Mouse (Mus musculus): ENCODE measurements around the gene Slc7a8. TPM values are rescaled to one million over a fixed set of nuclear protein-coding genes. Genes with fewer than 3 reads are reported as not detected.

The Slc7a8 gene
- total RNA-seq, 1 experiment, result 0.36 TPM

DNA sequence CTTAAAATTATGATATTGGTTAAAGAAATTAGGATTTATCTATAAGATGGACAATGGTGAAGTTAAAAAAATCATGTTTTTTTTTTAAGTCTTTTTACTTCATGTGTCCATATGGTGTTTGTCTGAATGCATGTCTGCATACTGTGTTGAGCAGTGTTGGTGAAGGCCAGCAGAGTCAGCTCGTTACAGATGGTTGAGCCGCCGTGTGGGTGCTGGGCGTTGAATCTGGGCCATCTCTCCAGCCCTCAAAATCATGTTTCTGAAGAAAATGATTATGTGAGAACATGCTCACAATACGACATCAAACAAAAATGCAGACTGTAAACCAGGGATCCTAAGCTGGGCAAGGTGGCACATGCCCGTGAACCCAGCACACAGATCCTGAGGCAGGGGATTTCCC lies 51.4 kb downstream of the Slc7a8 start:
- Histone ChIP-seq H3K4me3 (ENCODE audit: insufficient read depth in 1 of 2, low read depth in 1 of 2, low read length in 2 of 2, poor library complexity in 1 of 2, severe bottlenecking in 1 of 2) (no peak overlapping the region), H3K36me3 (ENCODE audit: control insufficient read depth, insufficient read depth, low read length, poor library complexity, severe bottlenecking) (no peaks in the 10 kb centered on the region), H3K9ac (ENCODE audit: insufficient read depth, low read depth, low read length, poor library complexity, severe bottlenecking) (no peak overlapping the region), H3K9me3 (ENCODE audit: control insufficient read depth, insufficient read depth, low read depth, low read length) (no peaks in the 10 kb centered on the region), H3K27ac (ENCODE audit: insufficient read depth, low read depth, low read length, poor library complexity, severe bottlenecking) (no peak overlapping the region), H3K4me1 (ENCODE audit: control insufficient read depth in 2 of 2, insufficient read depth in 2 of 2, low read length in 2 of 2, poor library complexity in 1 of 2) (no peaks in the 10 kb centered on the region)
- DNase-seq (ENCODE audit: low read depth, low spot score), result no peak
- TF ChIP-seq ZNF384 (IDR thresholded peaks at IDR 0.05; ENCODE audit: low read depth, low read length) (no peak), MAFK (IDR thresholded peaks at IDR 0.05; ENCODE audit: insufficient read depth, low read depth, low read length) (no peak), ZC3H11A (IDR thresholded peaks at IDR 0.05; ENCODE audit: borderline replicate concordance, low read depth, low read length) (no peak)
- in situ Hi-C loops (cut with MboI; ENCODE audit: low sequenced_read_pairs in 2 of 2, unreplicated experiment in 2 of 2), result no loop called here

- no peaks in the 10 kb centered on the region for H3K36me3 ChIP-seq (ENCODE audit: control insufficient read depth, insufficient read depth, low read length, poor library complexity, severe bottlenecking)
- TF ChIP-seq HCFC1 (IDR thresholded peaks at IDR 0.05; ENCODE audit: borderline replicate concordance, insufficient read depth, low read length) (no peak), MAFK (IDR thresholded peaks at IDR 0.05; ENCODE audit: insufficient read depth, low read depth, low read length) (no peak), ZNF384 (IDR thresholded peaks at IDR 0.05; ENCODE audit: low read depth, low read length) (no peak), CHD2 (IDR thresholded peaks at IDR 0.05; ENCODE audit: low read depth, low read length) (no peak), ZC3H11A (IDR thresholded peaks at IDR 0.05; ENCODE audit: borderline replicate concordance, low read depth, low read length) (no peak)
- H3K9me3 ChIP-seq (ENCODE audit: control insufficient read depth, insufficient read depth, low read depth, low read length), result no peaks in the 10 kb centered on the region
- H3K4me3 ChIP-seq (ENCODE audit: insufficient read depth in 1 of 2, low read depth in 1 of 2, low read length in 2 of 2, poor library complexity in 1 of 2, severe bottlenecking in 1 of 2), result no peak overlapping the region
- in situ Hi-C loops (cut with MboI; ENCODE audit: low sequenced_read_pairs in 2 of 2, unreplicated experiment in 2 of 2), result no loop called here
- H3K9ac ChIP-seq (ENCODE audit: insufficient read depth, low read depth, low read length, poor library complexity, severe bottlenecking), result no peak overlapping the region
- no peak overlapping the region; the same call in 1 of the 2 replicates for H3K27ac ChIP-seq (ENCODE audit: insufficient read depth, low read depth, low read length, poor library complexity, severe bottlenecking)
- no peaks in the 10 kb centered on the region for H3K4me1 ChIP-seq (ENCODE audit: control insufficient read depth in 2 of 2, insufficient read depth in 2 of 2, low read length in 2 of 2, poor library complexity in 1 of 2)
- no peak for DNase-seq (ENCODE audit: low read depth, low spot score)
These were observed 52.7 kb downstream of the Slc7a8 start for GRCm38 (mm10) chr14:54728823-54729653.

DNA sequence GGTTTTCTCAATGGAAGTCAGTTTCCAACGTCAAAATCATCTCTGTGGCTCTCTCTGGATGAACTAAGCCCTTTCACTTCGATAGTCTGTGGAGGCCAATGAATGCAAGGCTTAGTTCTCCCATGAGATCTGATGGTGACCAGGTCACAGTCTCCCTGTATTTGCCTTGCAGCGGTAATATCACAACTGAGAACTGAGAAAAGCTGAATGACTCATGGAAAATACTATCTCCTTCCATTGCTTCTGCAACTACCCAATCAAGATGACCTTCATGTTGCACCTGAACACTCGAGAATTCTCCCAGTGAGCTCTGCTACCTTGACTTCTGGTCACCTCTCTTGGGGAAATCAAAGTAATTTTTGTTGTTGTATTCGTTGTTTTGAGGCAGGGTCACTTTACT lies 54.2 kb downstream of the Slc7a8 start:
- H3K9ac ChIP-seq (ENCODE audit: insufficient read depth, low read depth, low read length, poor library complexity, severe bottlenecking), result no peak overlapping the region
- no peak for DNase-seq (ENCODE audit: low read depth, low spot score)
- H3K4me3 ChIP-seq (ENCODE audit: insufficient read depth in 1 of 2, low read depth in 1 of 2, low read length in 2 of 2, poor library complexity in 1 of 2, severe bottlenecking in 1 of 2), result no peak overlapping the region
- no peaks in the 10 kb centered on the region for H3K4me1 ChIP-seq (ENCODE audit: control insufficient read depth in 2 of 2, insufficient read depth in 2 of 2, low read length in 2 of 2, poor library complexity in 1 of 2)
- in situ Hi-C loops (cut with MboI; ENCODE audit: low sequenced_read_pairs in 2 of 2, unreplicated experiment in 2 of 2), result no loop called here
- no peaks in the 10 kb centered on the region for H3K36me3 ChIP-seq (ENCODE audit: control insufficient read depth, insufficient read depth, low read length, poor library complexity, severe bottlenecking)
- no peaks in the 10 kb centered on the region for H3K9me3 ChIP-seq (ENCODE audit: control insufficient read depth, insufficient read depth, low read depth, low read length)
- TF ChIP-seq CHD2 (IDR thresholded peaks at IDR 0.05; ENCODE audit: low read depth, low read length) (no peak), HCFC1 (IDR thresholded peaks at IDR 0.05; ENCODE audit: borderline replicate concordance, insufficient read depth, low read length) (no peak), ZNF384 (IDR thresholded peaks at IDR 0.05; ENCODE audit: low read depth, low read length) (no peak), ZC3H11A (IDR thresholded peaks at IDR 0.05; ENCODE audit: borderline replicate concordance, low read depth, low read length) (no peak), MAFK (IDR thresholded peaks at IDR 0.05; ENCODE audit: insufficient read depth, low read depth, low read length) (no peak)
- no peak overlapping the region for H3K27ac ChIP-seq (ENCODE audit: insufficient read depth, low read depth, low read length, poor library complexity, severe bottlenecking)

DNA sequence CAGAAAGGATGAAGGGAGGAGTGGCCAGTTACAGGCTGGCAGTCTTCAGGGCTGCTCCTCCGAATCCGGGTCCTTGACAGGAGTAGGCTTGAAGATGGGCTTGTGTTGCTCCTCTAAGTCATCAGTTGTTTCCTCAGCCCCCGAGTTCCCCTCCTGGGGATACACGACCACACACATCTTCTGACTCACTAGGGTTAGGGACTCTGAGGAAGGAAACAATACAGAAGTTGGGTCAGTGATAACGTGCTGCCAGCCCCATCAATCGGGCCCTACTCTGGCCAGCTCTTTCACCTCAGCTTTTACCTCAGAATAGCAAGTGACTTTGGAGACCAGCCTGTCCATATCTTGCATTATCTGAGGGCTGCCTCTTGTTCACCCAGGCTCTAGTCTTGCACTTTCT lies 57.7 kb downstream of the Slc7a8 start:
- no peak for TF ChIP-seq CHD2 (IDR thresholded peaks at IDR 0.05; ENCODE audit: low read depth, low read length)
- TF ChIP-seq ZNF384 (IDR thresholded peaks at IDR 0.05; ENCODE audit: low read depth, low read length), result no peak
- TF ChIP-seq ZC3H11A (IDR thresholded peaks at IDR 0.05; ENCODE audit: borderline replicate concordance, low read depth, low read length), result no peak
- TF ChIP-seq HCFC1 (IDR thresholded peaks at IDR 0.05; ENCODE audit: borderline replicate concordance, insufficient read depth, low read length), result no peak
- no peak for TF ChIP-seq MAFK (IDR thresholded peaks at IDR 0.05; ENCODE audit: insufficient read depth, low read depth, low read length)
- in situ Hi-C loops (cut with MboI; ENCODE audit: low sequenced_read_pairs in 2 of 2, unreplicated experiment in 2 of 2), result no loop called here
- Histone ChIP-seq H3K9ac (ENCODE audit: insufficient read depth, low read depth, low read length, poor library complexity, severe bottlenecking) (no peak overlapping the region), H3K9me3 (ENCODE audit: control insufficient read depth, insufficient read depth, low read depth, low read length) (no peaks in the 10 kb centered on the region), H3K4me3 (ENCODE audit: insufficient read depth in 1 of 2, low read depth in 1 of 2, low read length in 2 of 2, poor library complexity in 1 of 2, severe bottlenecking in 1 of 2) (no peak overlapping the region), H3K27ac (ENCODE audit: insufficient read depth, low read depth, low read length, poor library complexity, severe bottlenecking) (no peak overlapping the region), H3K36me3 (ENCODE audit: control insufficient read depth, insufficient read depth, low read length, poor library complexity, severe bottlenecking) (no peaks in the 10 kb centered on the region), H3K4me1 (ENCODE audit: control insufficient read depth in 2 of 2, insufficient read depth in 2 of 2, low read length in 2 of 2, poor library complexity in 1 of 2) (no peaks in the 10 kb centered on the region)
- no peak for DNase-seq (ENCODE audit: low read depth, low spot score)

All from ES-E14 (cell line).